Comparison of ENCODE assay signal across 10 mouse cellular contexts in genomic region chr11:101893560-101893959, GRCm38 (mm10). TPM values are rescaled to one million over a fixed set of nuclear protein-coding genes. Genes with fewer than 3 reads are reported as not detected.
DNase-seq lines count a peak whose midpoint lies in the region; ATAC-seq lines count a peak whose summit lies in the region.
"Had no signal": no experiment of that assay in that cellular context is flagged by ENCODE, and none has a peak within 500 bp of the region (broad histone marks: within the 10 kb centered on the region; RNA-seq: fewer than 3 reads in every experiment).

No protein-coding gene starts in this region.

- peak overlapping the region; percentile 48 for H3K9ac ChIP-seq in lung, embryonic 16.5 days (ENCODE audit: low read length)
- H3K9ac ChIP-seq in kidney, embryonic 16.5 days (replicated peaks; ENCODE audit: low read length) = peak overlapping the region; percentile 61
- H3K9ac ChIP-seq in neural tube, embryonic 13.5 days = peak overlapping the region; percentile 43; the same call in 1 of the 2 replicates
- H3K9ac ChIP-seq: forebrain, embryonic 15.5 days; midbrain, embryonic 13.5 days had no signal

- H3K4me2 ChIP-seq in lung, embryonic 16.5 days (ENCODE audit: low read depth, low read length) = peak overlapping the region; percentile 43
- H3K4me2 ChIP-seq in kidney, embryonic 16.5 days (replicated peaks; ENCODE audit: low read depth, low read length) = peak overlapping the region; percentile 46
- H3K4me2 ChIP-seq in neural tube, embryonic 13.5 days = no peak overlapping the region; the same call in 1 of the 2 replicates
- H3K4me2 ChIP-seq: forebrain, embryonic 15.5 days; midbrain, embryonic 13.5 days had no signal

- no peaks in the 10 kb centered on the region for H3K9me3 ChIP-seq in lung, embryonic 16.5 days (ENCODE audit: control insufficient read depth, low read length)
- no peaks in the 10 kb centered on the region for H3K9me3 ChIP-seq in kidney, embryonic 16.5 days (ENCODE audit: low read length)
- no peaks in the 10 kb centered on the region for H3K9me3 ChIP-seq in neural tube, embryonic 13.5 days
- H3K9me3 ChIP-seq in midbrain, embryonic 10.5 days (replicated peaks) = no peaks in the 10 kb centered on the region
- H3K9me3 ChIP-seq: forebrain, embryonic 15.5 days; midbrain, embryonic 13.5 days had no signal

- peak; percentile 45 to 51 for DNase-seq in cerebellum, postnatal 10 days
- DNase-seq in cerebellum, adult 11 months = no peak
- DNase-seq in lung, postnatal 36 days = no peak
- no peak for DNase-seq in midbrain, embryonic 10.5 days (ENCODE audit: low spot score)
- DNase-seq in urinary bladder, postnatal 14 days (ENCODE audit: low spot score) = no peak

- no peaks in the 10 kb centered on the region for H3K36me3 ChIP-seq in lung, embryonic 16.5 days (ENCODE audit: control insufficient read depth, insufficient read depth, low read length)
- H3K36me3 ChIP-seq in kidney, embryonic 16.5 days (ENCODE audit: insufficient read depth, low read length) = no peaks in the 10 kb centered on the region
- no peaks in the 10 kb centered on the region for H3K36me3 ChIP-seq in neural tube, embryonic 13.5 days
- no peaks in the 10 kb centered on the region for H3K36me3 ChIP-seq in midbrain, embryonic 10.5 days
- H3K36me3 ChIP-seq: forebrain, embryonic 15.5 days; midbrain, embryonic 13.5 days had no signal

- peak overlapping the region; percentile 26 for H3K4me3 ChIP-seq in lung, embryonic 16.5 days (ENCODE audit: low read length)
- H3K4me3 ChIP-seq in kidney, embryonic 16.5 days (ENCODE audit: low read length) = peak overlapping the region; percentile 31
- H3K4me3 ChIP-seq in neural tube, embryonic 13.5 days = no peak overlapping the region
- no peak overlapping the region for H3K4me3 ChIP-seq in midbrain, embryonic 10.5 days
- H3K4me3 ChIP-seq: forebrain, embryonic 15.5 days; midbrain, embryonic 13.5 days had no signal

- no peaks in the 10 kb centered on the region; the same call in 1 of the 2 replicates for H3K27me3 ChIP-seq in lung, embryonic 16.5 days (ENCODE audit: control insufficient read depth, insufficient read depth, low read depth, low read length)
- H3K27me3 ChIP-seq in kidney, embryonic 16.5 days (ENCODE audit: insufficient read depth, low read length) = peaks cover 19% of the 10 kb centered on the region
- peaks cover 31% of the 10 kb centered on the region for H3K27me3 ChIP-seq in neural tube, embryonic 13.5 days
- H3K27me3 ChIP-seq in midbrain, embryonic 10.5 days (ENCODE audit: low read depth, poor library complexity, severe bottlenecking) = peaks cover 65% of the 10 kb centered on the region

- peak; percentile 23; the same call in 1 of the 2 replicates for ATAC-seq in lung, embryonic 16.5 days (ENCODE audit: low read depth)
- ATAC-seq in kidney, embryonic 16.5 days (ENCODE audit: low FRiP score, low TSS enrichment) = no peak
- ATAC-seq in neural tube, embryonic 13.5 days (ENCODE audit: low read depth) = no peak
- ATAC-seq: forebrain, embryonic 15.5 days; midbrain, embryonic 13.5 days had no signal

- peak overlapping the region; percentile 60 for H3K27ac ChIP-seq in lung, embryonic 16.5 days (ENCODE audit: low read length)
- H3K27ac ChIP-seq in kidney, embryonic 16.5 days (ENCODE audit: low read length) = peak overlapping the region; percentile 7; the same call in 1 of the 2 replicates
- no peak overlapping the region for H3K27ac ChIP-seq in neural tube, embryonic 13.5 days (replicated peaks)
- H3K27ac ChIP-seq in midbrain, embryonic 10.5 days (replicated peaks) = no peak overlapping the region
- H3K27ac ChIP-seq: forebrain, embryonic 15.5 days; midbrain, embryonic 13.5 days had no signal

- H3K4me1 ChIP-seq in lung, embryonic 16.5 days (replicated peaks; ENCODE audit: control insufficient read depth, insufficient read depth, low read length) = peaks cover 36% of the 10 kb centered on the region
- peaks cover 60% of the 10 kb centered on the region for H3K4me1 ChIP-seq in kidney, embryonic 16.5 days (ENCODE audit: insufficient read depth, low read length)
- H3K4me1 ChIP-seq in neural tube, embryonic 13.5 days (replicated peaks) = peaks cover 45% of the 10 kb centered on the region
- peaks cover 34% of the 10 kb centered on the region for H3K4me1 ChIP-seq in midbrain, embryonic 10.5 days

- WGBS in lung, embryonic 16.5 days = 24% methylated on average over 15 of the region's 15 CpGs
- 18% methylated on average over 15 of the region's 15 CpGs for WGBS in kidney, embryonic 16.5 days
- WGBS in neural tube, embryonic 13.5 days = 42% methylated on average over 15 of the region's 15 CpGs
- 43% methylated on average over 15 of the region's 15 CpGs for WGBS in midbrain, embryonic 10.5 days

RNA-seq across cellular contexts. Expression of gene Meox1, which starts 0.6 kb away (rescaled TPM):
- polyA plus RNA-seq in lung, embryonic 16.5 days (2015; fragmentation: Nextera tagmentation; extraction: Ambion mirVana) = 11.7 and 12.4 TPM in 2 replicates
- polyA plus RNA-seq in kidney, embryonic 16.5 days (2015; fragmentation: Nextera tagmentation; extraction: Ambion mirVana) = 15.2 and 15.5 TPM in 2 replicates
- polyA plus RNA-seq in neural tube, embryonic 13.5 days (2015; fragmentation: Nextera tagmentation; extraction: Ambion mirVana) = 1.4 and 2.5 TPM in 2 replicates
- 0.11 and 0.30 TPM in 2 replicates for polyA plus RNA-seq in midbrain, embryonic 10.5 days (2016; fragmentation: Nextera tagmentation; extraction: Ambion mirVana)

Comparison
In these comparisons a context has a peak if more than half of its experiments do, and no peak if none do; other contexts are left out.
1. DNase-seq: peak in cerebellum, postnatal 10 days (2 of 2); none in cerebellum, adult 11 months (single experiment), lung, postnatal 36 days (single experiment), midbrain, embryonic 10.5 days (single experiment) and urinary bladder, postnatal 14 days (single experiment).
2. H3K27ac ChIP-seq: peak in lung, embryonic 16.5 days (single experiment) and kidney, embryonic 16.5 days (single experiment); none in neural tube, embryonic 13.5 days (single experiment) and midbrain, embryonic 10.5 days (single experiment).
3. H3K4me3 ChIP-seq: peak in lung, embryonic 16.5 days (single experiment) and kidney, embryonic 16.5 days (single experiment); none in neural tube, embryonic 13.5 days (single experiment) and midbrain, embryonic 10.5 days (single experiment).
4. Peak in every context shown above with its lines, with median percentiles within 50 percentile points of each other: H3K9ac ChIP-seq.